Mouse (Mus musculus): ENCODE measurements around the gene Sec61b.

Sec61b gene

DNA sequence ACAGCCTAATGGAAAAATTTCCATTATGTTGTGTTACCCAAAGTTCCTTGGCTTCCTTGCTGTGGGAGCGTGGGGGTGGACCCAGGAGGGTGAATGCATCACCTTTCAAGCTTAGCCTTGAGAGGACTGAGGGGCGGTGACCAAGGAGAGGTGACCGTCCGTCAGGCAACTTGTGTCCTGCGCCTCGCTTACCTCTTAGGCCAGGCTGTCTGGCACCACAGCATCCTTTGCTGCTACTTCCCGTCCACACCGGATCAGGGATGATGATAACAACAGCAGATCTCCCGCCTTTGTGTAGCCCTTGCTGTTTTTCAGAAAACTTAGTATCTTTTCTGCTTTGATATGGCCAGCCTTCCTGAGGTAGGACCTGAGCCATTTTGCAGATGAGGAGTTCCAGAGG is 6.1 kb downstream of the Sec61b start:
- no peak for DNase-seq (ENCODE audit: low spot score)

DNA sequence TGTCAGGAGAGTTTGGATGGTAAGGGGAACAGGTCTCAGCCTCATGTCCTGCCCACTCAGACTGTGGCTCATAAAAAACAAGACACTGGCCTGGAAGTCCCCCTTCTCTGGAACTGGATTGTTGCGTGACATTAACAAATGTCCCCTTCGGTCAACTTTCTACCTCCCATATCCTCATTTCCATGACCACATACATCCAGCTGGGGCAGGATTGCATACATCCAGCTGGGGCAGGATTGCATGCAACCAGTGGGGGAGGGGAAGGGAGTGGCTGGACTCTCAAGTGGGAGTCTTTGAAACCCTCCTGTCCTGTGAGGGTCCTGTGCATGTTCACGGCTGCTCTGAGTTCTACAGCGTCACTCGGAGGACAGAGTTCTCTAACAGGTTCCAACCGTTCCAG is 16.8 kb downstream of the Sec61b start:
- DNase-seq (ENCODE audit: low spot score) = no peak

- DNase-seq (ENCODE audit: low spot score) = no peak
Observed at GRCm38 (mm10) chr4:47492311-47493086, 18.0 kb downstream of the Sec61b start.

DNA sequence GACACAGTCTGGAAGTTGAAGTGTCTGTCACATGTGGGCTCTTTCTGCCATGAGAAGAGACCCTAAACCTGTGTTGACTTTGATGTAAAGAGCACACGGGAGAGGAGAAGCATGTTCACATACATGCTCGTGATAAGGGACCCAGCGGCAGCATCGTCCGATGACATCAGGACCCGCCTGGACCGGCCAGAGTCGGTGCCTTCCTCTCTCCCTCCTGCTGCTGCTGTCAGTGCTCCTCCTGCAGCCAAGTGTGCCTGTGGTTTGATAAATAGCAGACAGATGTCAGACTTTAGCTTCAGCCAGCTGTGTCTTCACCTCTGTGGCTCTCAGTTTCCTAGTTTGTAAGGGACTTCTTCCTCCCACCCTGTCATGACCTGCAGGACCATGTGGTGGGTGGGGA is 19.0 kb downstream of the Sec61b start:
- DNase-seq (ENCODE audit: low spot score) = no peak

DNA sequence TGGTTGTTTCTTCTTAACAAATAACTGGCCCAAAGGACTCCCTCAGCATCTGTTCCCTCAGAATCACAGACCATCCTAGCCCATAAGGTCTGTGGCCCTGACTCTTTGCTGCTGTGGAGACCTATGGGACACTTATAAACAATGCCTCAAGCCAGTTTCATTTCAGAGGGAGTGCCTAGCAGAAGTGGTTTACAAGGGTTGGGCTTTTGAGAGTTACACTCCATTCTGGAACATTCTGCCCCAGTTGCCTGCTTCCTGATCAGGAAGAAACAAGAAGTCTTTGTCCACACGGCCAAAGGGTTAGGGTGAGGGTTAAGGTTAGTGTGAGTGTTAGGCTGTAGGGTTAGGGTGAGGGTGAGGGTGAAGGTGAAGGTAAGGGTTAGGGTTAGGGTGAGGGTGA is 19.7 kb downstream of the Sec61b start:
- peak; percentile 36 for DNase-seq (ENCODE audit: low spot score)

DNA sequence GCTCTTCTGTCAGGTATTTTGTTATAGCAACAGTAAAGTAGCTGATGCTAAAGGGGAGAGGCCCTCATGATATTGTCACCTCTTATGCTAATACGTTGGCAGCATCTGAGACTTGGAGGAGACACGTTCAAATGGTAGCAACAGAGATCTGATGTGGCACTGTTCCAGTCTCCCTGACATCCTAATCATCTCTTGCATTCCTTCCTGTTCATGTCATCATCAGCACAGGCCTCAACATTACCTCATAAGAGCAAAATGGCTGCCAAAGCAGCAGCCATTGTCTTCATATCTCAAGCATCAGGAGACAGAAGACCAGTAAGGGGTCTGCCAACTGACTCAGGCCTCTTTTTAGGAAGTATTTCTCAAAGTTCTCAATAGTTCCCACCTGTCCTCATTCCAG is 20.2 kb downstream of the Sec61b start:
- DNase-seq (ENCODE audit: low spot score) = no peak

DNA sequence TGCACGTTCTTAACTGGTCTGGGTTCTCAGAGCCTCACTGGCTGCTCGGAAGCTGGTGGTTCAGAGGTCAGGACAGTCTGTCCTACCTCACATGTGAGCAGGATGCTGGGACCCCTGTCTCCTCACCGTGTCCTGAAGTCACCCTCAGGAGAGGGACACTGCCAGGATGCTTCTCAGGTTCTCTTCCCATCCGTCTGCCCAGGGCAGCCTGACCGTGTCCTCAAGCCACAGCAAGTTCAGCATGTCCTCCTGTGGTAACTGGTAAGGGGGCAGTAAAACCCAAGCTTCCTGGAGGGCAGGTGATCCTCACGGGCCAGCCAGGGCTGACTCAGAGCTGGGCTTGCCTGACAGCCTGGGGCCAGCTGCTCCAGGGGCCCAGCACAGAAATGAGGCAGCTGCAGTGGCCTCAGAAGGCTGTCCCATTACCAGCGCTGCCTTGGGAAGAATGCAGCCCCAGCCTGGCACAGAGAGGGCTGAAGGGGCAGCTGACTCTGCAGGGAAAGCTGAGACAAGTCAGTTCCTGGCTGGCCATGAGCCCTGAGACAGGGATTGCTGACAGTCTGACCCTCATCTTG is 23.4 kb downstream of the Sec61b start:
- no peak for DNase-seq (ENCODE audit: low spot score)

- DNase-seq (ENCODE audit: low spot score) = no peak
Observed at GRCm38 (mm10) chr4:47499121-47499545, 24.7 kb downstream of the Sec61b start.

- DNase-seq (ENCODE audit: low spot score) = peak; percentile 42
Observed at GRCm38 (mm10) chr4:47502546-47502971, 28.1 kb downstream of the Sec61b start.

DNA sequence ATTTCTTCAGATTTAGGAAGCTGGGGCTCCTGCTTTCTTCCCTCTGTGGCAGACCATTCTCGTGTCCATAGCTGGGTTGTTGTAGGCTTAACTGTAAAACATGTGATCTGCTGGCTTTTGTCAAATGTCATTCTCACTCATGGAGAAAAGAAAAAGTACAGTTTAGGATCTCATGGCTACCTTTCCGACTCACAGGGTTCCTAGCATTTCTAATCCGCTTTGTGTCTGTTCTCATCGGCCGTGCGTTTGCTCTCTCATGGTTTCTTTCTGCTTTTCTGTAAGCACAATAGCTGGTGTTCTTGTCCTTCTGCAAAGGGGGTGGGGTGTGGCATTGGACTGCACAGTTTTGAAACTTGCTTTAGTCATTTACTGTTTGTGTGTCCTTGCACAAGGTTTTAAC is 28.6 kb downstream of the Sec61b start:
- no peak for DNase-seq (ENCODE audit: low spot score)

GRCm38 (mm10) chr4:47504841-47505517 is 30.5 kb downstream of the Sec61b start:
- DNase-seq (ENCODE audit: low spot score) = no peak

GRCm38 (mm10) chr4:47518551-47519181 is 44.2 kb downstream of the Sec61b start:
- no peak for DNase-seq (ENCODE audit: low spot score)

- DNase-seq (ENCODE audit: low spot score) = no peak
Observed at GRCm38 (mm10) chr4:47520076-47520475, 45.6 kb downstream of the Sec61b start.

GRCm38 (mm10) chr4:47521884-47522605 is 47.6 kb downstream of the Sec61b start:
- no peak for DNase-seq (ENCODE audit: low spot score)

GRCm38 (mm10) chr4:47529866-47530265 is 55.4 kb downstream of the Sec61b start:
- no peak for DNase-seq (ENCODE audit: low spot score)
